Mouse (Mus musculus) retina, adult 2 months (tissue): Measurements from ENCODE around the gene Cd68.

Experiments
- DNase-seq: peaks from one replicate; pipeline ENCODE4 v3.0.0-alpha.2; 2012; ENCODE audit warnings: low read depth, low spot score

Cd68 gene

DNA sequence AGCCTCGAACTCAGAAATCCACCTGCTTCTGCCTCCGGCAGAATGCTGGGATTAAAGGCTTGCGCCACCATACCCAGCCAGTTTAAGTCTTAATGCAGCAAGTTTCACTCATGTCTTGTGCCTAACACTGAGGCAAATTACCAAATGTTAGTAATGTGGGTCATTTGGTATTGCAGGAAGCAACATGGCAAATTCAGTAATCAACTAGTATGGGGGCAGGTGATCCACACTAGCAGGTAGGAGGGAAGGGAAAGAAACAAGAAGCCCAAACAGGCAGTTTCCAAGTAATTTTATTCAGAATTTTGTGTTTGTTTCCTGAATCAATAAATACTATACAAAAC lies 682 bp upstream of the Cd68 start:
- DNase-seq: no peak

DNA sequence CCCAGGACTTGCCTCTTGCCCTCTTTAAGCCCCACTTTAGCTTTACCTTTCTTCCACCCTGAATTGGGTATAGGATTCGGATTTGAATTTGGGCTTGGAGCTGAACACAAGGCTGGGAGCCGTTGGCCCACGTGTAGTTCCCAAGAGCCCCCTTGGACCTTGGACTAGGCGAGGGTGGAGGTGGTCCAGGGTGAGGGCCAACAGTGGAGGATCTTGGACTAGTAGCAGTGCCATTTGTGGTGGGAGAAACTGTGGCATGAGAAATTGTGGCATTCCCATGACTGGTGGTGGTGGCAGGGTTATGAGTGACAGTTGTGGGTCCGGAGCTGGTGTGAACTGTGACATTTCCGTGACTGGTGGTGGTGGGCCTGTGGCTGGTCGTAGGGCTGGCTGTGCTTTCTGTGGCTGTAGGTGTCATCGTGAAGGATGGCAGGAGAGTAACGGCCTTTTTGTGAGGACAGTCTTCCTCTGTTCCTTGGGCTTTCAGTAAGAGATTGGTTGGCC lies 444 bp downstream of the Cd68 start:
- DNase-seq: no peak

DNA sequence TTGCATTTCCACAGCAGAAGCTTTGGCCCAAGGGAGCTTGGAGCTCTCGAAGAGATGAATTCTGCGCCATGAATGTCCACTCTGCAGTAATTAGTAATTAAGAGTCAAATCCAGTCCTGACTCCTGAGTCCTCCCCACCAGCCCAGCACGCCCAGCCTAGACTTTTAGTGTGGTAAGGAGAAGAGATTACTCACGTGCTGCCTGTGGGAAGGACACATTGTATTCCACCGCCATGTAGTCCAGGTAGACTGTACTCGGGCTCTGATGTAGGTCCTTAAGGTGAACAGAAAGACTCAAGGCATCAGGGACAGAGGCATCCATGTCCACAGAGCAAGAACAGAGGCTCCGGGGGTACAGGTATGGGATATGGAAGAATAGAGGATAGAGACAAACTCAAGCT lies 1.1 kb downstream of the Cd68 start:
- DNase-seq: no peak

DNA sequence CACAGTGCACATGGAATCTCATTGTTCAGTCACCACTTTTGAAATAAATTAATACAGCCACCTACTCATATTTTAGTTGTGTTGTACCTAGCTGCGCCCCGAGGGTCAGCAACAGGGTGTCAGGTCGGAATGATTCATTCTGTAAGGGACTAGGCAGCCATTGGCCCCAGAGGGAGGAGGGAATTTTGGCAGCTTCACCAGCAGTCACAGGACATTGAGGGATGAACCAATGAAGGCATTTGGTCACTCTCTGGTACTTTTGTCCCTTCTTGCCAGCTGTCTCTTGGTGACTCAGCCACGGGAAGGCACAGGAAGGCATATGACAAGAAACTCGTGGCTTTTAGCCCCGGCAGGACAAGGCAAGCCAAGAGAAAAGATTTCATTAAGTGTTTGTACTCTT lies 2.2 kb downstream of the Cd68 start:
- no peak for DNase-seq

DNA sequence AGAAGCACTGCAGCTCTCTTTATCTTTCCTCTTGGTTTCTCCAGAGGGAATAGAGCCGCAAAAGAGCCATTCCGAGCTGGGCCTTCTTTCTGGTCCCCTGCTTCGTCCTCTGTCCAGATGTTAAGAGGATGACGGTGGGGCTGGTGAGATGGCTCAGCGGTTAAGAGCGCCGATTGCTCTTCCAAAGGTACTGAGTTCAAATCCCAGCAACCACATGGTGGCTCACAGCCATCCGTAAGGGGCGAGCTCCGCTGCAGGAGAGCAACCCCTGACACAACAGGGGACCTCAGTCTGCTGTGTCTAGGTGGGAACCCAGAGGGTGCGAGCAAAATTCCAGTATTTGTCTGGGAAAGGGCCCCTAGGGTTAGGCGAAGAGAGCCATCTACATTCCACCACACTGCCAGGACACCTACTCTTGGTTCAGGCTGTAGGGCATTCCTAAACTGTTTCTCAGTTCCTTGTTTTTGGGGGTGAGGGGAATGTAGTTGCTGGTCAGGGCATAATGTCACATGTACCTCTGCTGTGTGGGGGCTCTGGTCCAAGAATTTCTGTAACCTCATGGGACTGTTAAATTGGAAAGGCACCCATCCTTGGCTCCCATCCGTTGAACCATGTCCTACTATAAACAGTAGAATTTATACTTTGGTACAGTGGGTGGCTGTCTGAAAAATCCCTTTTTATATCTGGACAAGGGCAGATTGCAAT lies 2.8 kb downstream of the Cd68 start:
- no peak for DNase-seq

DNA sequence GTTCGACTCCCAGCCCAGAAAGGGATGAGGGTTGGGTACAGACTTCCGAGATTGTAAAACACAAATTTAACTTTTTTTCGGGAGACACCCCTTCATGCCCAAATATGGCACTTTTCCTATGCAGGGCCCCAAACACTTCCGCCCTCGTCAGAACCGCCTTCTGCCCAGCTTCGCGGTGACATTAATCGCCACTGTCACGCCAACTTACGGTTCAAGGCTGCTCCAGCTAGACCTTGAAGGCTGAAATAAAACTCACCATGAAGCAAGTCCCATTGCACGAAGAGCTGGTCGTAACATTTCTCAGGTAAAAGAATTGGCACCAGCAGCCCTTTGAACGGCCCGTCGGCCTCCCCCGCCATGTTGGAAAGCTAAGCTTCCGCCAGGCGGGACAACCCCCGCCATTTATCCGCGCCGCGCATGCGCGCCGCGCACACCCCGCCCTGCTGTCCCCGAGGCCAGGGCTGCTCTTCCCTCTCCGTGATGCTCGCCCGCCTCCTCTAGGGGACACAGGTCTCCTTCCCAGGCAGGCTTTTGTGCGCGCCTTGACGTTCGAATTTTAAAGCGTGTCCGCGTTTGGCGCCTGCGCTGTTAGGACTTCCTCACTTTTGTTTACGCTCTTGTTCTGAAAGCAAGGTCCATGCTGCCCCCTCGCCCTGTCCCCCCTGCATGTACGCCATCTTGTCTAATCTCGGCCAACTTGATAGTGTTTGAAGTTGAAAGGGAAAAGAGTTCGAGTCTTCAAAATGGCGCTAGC lies 3.6 kb downstream of the Cd68 start, which contains the start of gene Mpdu1:
TSS of gene Mpdu1 (minus strand) at position 430 of the 754 bp plus-strand sequence.
- peak; percentile 90 for DNase-seq

DNA sequence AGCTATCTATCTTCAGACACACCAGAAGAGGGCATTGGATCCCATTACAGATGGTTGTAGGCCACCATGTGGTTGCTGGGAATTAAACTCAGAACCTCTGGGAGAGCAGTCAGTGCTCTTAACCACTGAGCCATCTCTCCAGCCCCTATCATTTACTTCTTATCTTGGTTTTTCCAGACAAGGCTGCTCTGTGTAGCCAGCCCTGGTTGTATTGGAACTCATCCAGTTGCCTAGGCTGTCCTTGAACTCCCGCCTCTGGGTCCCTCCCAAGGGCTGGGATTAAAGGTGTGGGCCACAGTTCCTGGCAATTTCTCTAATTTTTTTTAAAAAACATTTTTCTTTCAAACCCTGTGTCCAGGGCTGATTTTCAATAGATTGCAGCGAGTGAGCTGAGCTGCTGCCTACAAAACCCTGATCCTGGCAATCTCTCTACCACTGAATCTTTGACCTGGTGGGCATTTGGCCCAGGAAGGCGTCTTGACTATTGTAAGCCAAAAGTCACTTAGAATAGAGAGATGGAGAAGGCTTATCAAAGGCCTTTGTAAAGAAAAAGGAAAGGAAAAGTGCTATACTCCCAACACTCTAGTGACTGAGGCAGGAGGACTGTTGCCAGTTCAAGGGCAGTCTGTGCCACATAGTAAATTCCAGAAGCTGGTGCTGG lies 4.6 kb downstream of the Cd68 start:
- no peak for DNase-seq

DNA sequence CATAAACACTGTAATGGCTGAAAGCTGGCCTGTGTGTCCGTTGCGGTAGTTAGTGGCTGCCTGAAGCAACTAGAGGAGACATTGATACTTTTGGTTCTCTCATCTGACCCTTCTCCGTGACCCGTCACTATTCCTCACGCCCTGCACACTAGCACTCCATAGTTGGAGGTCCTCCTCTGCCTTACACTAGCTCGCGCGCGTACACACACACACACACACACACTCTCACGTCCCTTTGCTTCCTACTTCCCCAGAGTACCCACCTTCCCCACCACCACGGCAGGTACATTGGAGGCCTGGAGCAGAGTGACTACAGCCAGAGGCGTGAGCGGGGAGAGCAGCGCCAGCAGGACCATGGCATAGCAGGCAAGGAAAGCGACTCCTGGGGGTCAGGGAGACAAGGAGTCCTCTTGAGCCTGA lies 8.5 kb downstream of the Cd68 start:
- DNase-seq: no peak

DNA sequence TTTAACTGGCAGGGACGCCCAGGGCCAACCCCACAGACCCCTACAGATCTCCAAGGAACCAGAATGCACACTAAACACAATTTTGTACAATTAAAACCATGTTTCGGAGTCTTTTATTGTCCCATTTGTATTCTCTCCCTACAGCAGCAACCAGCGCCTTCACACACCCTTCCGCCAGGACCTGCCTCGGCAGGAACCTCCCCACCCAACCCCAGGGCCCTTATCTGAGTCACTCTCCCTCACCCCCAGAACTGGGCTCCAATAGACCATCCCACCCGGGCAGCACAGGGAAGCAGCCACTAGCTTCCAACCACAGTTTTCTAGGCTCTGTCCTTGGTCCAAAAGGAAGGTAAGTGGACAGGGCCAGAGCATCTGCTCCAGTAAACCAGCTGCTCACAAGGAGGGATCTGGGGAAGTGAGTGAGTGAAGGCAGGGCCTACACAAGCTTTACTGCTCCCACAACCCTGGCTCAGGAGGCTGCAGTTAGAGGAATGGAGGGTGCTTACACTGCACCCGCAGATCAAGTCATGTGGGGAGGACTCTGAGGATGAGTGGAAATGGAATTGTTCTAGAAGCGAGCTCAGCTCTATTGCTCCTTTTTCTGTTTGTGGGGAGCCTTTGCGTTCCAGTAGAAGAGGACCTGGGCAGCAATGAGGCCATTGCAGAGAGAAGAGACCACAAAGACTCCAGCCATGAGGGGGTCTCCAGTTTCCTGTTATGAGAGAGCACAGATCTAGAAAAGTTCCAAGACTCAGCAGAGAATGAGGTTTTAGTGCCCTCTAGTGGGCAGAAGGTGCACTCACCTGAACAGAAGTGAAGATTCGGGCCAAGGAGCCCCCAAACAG lies 9.1 kb downstream of the Cd68 start:
- peak; percentile 38 for DNase-seq

DNA sequence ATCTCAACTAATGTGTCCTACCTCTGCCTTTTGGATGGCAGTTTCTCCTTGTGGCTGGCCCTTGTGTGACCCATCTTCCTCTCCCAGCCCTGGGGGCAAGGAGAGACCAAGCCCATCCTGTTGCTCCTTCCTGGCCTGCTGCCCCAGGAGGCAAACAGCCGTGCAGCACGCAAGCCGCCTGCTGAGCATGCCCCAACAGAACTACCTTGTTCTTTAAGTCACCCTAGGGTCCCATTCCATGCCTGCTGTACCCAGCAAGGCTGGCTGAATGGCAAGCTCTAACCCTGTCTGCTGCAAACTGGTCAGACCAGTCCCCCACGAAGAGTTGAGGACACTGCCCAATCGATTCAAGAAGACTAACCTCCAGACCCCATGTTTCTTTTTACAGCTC lies 9.9 kb downstream of the Cd68 start:
- no peak for DNase-seq

DNA sequence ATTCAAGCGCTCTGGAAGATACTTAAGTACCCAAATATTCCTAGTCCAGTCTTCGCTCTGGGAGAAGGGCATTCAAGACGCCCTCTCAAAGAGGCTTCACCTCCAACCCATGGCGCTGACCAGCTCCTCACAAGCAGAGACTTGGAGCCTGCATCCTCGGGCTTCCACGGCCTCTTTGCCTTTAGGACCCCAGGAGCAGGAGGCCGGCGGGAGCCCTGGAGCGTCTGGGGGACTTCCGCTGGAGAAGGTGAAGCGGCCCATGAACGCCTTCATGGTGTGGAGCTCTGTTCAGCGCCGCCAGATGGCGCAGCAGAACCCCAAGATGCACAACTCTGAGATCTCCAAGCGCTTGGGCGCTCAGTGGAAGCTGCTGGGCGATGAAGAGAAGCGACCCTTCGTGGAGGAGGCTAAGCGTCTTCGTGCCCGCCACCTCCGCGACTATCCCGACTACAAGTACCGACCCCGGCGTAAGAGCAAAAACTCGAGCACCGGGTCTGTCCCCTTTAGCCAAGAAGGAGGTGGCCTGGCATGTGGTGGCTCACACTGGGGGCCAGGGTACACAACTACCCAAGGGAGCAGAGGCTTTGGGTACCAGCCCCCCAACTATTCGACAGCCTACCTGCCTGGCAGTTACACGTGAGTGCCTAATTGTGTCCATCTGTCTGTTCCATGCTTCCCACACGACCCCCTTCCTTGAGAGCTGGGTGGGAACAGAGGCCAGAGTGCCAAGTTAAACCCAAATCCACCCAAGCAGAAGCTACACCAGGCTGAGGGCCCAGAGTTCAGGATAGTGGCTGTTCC lies 10.5 kb downstream of the Cd68 start, which contains the start of gene Sox15:
TSS of gene Sox15 (plus strand) at position 51 of the 801 bp plus-strand sequence.
- DNase-seq: peak; percentile 47

DNA sequence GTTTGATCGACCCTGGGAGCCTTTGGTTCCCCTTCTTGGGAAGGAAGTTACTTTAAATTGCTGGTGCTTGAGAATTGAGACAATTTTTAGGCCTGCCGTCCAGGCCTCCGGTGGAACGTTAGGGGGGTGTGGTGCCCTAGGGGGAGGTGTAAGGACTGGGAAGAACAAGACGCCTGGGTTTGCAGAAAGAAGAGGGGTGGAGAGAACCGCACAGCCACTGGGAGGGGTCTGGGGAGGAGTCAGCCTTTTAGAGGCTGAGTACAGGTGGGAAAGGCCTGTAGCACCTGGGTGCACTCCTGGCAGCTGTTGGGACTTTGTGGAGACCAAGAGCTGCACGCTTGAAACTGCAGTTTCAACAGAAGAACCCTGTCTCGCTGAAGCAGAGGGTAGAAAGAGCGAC lies 11.2 kb downstream of the Cd68 start:
- no peak for DNase-seq

DNA sequence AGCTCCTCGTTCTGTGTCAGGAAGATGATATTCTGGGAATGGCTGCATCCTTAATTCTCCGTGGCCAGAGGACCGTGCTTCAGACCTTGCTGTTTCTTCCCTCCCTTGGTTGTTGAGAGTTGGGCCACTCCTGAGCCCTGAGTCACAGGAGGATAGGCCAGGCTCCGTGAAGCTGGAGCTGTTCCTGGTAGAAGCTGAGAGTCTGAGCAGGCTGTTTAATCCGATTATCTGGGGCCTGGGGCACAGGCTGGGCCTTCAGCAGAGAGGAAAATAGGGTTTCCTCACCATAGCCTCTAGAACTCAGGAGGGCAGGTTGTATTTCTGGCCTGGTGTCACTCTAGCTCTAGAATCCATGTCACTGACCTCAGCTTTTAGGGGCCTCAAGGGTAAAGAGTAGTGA lies 12.6 kb downstream of the Cd68 start:
- DNase-seq: peak; percentile 62

DNA sequence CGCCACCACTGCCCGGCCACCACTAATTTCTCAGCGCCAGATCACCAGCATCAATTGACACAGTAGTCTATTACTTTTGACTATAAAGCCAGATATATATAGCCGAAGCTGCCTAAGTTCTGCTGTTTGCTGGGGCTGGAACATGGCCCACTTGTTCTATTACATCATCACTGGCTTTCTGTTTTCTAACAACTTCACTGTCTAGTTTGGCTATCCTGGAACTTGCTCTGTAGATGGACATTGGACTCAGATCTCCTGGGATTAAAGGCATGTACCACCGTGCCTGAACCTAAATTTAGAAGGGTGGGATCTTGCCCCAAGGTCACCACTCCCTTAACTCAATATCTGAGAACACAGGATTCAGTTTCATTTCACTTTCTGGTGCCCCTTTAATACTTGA lies 20.1 kb downstream of the Cd68 start:
- DNase-seq: no peak

DNA sequence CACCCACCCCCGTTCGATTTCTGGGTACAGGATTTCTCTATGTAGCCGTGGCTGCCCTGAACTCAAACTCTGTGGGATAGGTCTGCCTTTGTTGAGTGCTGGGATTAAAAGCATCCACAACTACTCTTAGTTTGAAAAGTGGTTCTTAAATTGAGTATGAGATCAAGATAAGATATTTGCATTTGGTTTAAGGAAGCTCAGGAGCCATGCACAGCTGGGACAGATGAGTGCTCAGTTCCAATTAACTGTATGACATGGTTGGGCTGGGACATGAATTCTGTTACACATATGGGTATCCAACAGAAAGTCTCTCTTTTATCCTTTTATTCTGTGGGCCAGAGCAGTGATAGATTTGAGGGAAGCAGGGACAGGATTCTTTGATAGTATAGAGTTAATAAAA lies 30.5 kb downstream of the Cd68 start:
- no peak for DNase-seq

DNA sequence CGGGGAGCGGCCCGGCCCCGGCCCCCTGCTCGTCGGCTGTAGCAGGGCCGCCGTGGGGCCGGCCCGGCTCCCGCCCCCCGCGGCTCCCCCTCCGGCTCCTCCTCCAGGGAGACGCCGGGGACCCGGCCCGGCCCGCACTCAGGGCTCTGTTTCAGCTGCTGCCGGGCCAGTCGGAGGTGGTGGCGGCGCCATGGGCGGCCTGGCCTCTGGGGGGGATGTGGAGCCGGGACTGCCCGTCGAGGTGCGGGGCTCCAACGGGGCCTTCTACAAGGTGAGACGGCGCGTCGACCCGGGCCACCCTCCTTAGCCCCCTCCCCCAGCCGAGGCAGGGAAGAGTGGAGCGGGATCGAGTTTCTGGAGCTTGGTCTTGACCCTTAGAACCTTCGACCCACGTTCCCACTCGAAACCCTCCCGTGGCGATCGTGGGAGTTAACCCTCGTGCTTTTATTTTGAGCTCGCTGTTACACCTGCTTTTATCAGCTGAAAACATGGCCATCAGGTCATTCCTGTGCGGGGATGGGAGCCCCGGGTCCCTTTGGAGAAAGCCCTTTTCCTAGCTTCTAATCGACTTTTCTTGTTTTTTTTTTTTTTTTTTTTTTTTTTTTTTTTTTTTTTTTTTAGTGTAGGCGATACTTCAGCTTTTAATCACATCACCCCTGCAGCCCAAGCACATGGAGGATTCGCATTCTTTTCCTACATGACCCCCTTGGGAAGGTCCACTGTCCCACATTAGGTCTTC lies 32.7 kb downstream of the Cd68 start:
- DNase-seq: no peak

DNA sequence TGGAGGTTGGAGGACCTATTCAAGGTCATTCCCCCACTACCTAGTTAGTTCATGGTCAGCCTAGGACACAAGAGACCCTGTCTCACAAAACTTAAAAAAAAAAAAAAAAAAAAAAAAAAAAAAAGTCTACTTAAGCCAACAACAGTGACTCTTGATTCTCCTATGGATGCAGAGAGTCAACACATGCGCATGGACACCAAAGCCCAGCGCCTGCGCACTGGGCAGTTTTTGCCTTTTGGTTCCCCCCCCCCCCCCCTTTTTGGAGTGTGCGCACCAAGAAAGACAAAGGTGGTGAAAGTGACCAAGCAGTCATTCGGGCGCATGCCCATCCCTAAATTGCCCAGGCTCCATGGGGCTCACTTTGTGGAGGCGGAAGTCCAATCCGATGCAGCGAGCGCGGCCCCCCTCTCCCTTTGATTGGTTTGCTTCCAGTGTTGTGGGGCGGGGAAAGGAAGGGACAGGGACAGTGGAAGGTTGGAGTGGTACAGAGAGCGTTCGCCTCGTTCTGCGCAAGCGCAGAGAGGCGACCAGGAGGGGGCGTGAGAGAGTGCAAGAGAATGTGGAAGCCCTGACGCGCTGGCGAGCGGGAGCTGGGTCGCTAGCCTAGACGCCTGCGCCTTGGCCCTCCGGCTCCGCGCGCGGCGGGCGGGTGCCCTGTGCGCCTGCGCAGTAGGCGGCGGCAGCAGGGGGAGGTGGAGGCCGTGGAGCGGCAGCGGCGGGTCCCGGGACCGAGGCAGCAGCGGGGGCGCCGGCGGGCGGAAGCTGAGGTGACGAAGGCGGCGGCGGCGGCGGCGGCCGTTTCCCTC lies 33.5 kb downstream of the Cd68 start, which contains the start of gene Fxr2:
TSS of gene Fxr2 (plus strand) at position 707 of the 806 bp plus-strand sequence.
- peak; percentile 100 for DNase-seq

DNA sequence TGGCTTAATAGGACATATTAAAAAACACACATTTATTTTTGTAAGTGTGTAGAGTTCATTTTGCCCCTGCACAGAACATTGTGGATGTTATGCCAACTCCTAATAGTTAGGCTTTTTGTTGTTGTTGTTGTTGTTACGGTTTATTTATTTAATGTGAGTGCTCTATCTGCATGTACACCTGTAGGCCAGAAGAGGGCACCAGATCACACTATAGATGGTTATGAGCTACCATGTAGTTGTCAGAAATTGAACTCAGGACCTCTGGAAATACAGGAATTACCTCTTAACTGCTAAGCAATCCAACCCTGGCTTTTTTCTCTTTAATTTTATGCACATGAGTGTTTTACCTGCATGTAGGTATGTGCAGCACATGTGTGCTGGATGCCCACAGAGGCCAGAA lies 36.2 kb downstream of the Cd68 start:
- DNase-seq: no peak

DNA sequence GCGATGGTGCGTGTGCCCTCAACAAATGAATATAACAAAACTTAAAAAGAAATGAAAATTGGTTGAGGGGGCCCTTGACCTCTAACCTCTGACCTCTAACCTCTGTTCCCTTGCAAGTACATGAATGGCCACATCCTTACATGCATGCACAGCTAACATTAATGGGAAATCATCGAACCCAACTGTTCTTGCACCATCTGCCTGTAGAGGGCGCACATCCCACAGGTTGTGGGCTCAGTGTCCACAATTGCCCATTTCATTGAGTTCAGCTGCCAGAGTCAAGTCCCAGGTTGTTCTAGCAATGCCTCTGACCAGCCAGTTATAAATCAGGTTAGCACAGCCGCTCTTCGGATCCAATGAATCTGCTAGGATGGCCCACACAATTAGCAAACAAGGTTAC lies 37.7 kb downstream of the Cd68 start:
- DNase-seq: no peak
